Mouse (Mus musculus) c-Kit-positive CD71-positive TER-119-positive erythroid progenitor cells, embryonic 14.5 days (primary cell): ENCODE data around the gene Tmem150c.

Experiments used
- DNase-seq: peaks from one replicate; pipeline ENCODE4 v3.0.0-alpha.2; 2013; ENCODE audit warnings: low spot score

Tmem150c gene

DNA sequence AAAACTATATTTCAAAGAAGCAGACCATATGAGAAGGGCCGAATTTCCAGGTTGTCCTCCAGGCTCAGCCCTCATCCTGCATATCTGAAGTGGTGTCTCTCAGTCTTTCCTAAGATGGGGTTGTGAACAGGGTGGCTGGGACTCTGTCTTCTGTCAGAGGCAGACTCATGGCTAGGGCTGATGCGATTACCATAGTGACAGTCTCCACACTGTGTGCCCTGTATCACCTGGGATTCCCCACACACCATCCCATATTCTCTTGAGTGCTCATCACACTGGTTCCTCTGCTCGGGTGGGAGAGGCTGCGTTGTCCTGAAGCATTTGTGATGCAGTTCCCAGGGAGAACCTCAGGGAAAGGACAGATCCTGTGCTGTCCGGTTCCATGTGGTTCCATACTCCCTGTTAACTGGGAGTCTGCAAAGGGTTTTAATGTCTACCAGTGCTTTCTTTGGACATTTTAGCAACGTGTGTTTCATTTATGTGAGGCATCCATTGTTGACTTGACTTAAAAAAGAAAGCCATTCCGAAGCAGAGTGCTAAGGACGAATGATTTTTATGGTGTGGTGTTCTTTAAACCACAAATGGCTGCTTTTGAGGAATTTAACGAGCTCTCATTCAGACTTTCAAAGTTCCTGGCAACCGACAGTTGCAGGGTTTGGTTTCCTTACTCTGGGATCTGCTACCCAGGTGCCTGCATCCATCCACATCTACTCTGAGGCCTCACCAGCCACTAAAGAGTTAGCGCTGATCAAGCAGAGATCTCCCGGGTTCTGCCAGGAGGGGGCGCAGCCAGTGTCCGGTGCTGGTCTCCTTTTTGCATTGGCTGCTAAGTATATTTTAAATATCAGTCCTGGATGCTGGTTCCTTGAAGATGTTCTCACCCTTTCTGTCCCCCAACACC lies 7.2 kb upstream of the Tmem150c start:
- DNase-seq = peak; percentile 8

GRCm38 (mm10) chr5:100163368-100163767 lies 3.8 kb upstream of the Tmem150c start:
- DNase-seq = no peak

DNA sequence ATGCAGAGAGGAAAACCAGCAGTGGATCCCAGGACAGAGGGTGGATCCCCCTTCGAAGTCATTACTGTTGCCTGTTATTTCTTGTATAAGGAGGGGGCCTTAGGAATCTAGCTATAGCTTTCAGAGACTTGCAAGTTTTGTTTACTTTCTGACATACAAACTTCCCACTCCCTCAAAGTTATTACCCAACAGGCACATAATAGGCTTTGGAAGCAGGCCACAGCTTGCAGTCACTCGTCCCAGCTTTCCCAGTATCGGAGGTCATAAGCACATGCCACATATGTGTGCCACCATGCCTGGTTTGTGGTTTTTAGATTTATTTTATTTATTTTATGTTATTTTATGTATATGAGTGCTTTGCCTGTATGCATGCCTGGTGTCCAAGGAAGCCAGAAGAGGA lies 3.2 kb upstream of the Tmem150c start:
- DNase-seq = no peak

GRCm38 (mm10) chr5:100162053-100162452 lies 2.4 kb upstream of the Tmem150c start:
- DNase-seq = no peak

DNA sequence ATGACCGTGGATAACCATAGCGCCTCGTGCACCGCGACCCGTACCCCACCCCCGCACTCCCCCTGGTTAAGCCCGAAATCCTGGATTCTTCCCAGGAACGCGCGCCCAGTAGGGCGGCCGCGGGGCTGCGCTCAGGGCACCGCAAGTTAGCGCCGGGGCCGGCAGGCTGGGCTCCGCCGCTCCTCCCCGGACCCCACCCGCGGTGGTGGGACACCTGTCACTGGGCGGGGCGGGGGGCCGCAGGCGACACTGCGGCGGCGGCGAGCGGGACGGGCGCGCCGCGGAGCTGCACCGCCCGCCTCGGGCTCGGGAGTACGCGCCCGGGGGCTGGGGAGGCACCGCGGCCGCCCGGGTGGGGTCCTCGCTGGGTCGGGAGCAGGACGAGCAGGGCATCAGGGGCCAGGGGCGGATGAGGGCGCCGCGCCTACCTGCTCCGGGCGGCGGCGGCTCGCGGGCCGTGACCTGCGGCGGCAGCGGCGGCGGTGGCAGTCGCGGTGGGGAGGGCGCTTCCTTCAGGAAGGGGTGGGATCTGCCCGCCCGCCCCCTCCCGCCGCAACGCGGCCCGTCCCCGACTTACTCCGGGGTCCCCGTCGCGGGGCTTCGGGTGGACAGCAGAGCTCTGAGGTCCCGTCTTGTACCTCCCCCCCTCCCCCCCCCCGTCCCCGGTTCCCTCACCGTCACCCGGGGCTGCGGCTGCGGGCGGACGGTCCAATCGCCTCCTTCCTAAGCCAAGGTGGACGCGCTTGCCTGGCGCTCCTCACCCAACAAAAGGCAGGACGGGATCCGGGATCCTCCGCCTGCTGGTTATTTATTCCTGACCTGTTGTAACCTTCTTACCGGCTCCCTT lies 594 bp downstream of the Tmem150c start:
- no peak for DNase-seq

- no peak for DNase-seq
These were observed 1.3 kb downstream of the Tmem150c start for GRCm38 (mm10) chr5:100158301-100158700.

DNA sequence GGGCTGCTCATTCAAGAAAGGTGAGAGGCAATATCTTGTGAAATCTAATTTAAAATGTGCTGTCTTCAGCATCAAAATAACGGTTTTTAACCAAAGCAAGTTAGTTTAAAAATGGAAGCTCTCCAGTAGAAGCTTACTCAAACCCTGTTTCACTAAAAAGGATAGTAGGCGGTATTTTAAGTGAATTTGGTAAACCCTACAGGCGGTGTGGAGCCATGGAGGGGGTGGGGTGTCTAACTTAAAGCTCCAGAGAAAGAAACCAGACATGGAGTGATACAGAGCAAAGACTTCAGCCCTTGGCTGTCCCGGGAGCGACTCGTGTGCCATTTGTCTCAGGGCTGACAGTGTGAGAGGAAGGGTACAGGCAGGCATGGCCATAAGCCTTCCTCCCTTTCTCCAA lies 4.0 kb downstream of the Tmem150c start:
- DNase-seq = no peak

- DNase-seq = no peak
These were observed 9.6 kb downstream of the Tmem150c start for GRCm38 (mm10) chr5:100149967-100150366.

DNA sequence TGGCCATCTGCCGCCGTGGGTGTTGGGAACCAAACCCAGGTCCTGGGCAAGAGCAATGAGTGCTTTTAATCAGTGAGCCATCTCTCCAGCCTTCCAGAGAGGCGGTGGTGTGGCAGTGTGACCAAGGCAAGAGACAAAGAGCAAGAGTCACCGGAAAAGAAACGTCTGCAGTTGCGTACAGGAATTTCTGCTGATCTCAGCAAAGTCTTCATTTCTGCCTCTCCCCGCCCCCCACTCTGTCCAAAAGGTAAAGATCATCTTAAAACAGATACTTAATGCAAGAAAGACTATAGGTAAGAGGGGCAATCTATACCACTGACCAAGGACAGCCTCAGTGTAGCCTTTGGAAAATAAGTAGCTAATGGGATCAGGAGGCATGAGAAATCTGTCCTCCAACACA lies 14.8 kb downstream of the Tmem150c start:
- no peak for DNase-seq

GRCm38 (mm10) chr5:100127283-100127682 lies 32.3 kb downstream of the Tmem150c start:
- no peak for DNase-seq

DNA sequence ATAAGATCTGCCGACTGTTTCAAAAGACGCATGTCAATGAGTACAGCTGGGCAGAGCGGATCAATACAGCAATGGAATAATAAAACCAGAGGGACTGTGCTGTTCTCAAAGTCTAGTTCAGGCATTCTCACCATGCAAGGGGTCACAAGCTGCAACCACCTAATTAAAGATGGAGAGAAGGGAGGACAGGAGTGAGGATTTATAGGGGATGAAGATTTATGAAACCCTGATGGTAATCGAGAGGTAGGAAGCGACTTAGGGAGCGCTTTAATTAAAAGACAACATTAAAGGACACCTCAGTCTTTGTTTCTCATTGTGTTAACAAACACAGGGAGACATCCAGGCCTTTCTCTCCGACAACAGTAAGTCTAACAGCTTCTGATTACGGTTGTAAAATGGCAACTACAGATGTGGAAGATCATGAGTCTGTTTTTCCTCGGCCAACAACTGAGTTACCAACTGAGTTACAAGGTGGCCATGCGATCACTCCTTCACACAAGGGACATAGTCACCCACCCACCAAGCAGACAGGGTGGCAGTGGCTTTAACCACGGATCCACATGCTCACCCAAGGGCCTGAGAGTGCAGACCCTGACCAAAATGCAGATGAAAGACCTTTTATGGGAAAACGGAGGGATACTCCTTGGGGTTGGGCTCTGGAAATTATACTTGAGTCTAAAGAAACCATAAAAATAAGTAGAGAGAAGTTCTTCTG lies 34.0 kb downstream of the Tmem150c start:
- no peak for DNase-seq

- DNase-seq = no peak
These were observed 35.1 kb downstream of the Tmem150c start for GRCm38 (mm10) chr5:100124530-100124929.

- no peak for DNase-seq
These were observed 36.3 kb downstream of the Tmem150c start for GRCm38 (mm10) chr5:100123283-100123682.

- DNase-seq = no peak
These were observed 38.4 kb downstream of the Tmem150c start for GRCm38 (mm10) chr5:100121170-100121569.

- DNase-seq = no peak
These were observed 38.9 kb downstream of the Tmem150c start for GRCm38 (mm10) chr5:100120711-100121141.

DNA sequence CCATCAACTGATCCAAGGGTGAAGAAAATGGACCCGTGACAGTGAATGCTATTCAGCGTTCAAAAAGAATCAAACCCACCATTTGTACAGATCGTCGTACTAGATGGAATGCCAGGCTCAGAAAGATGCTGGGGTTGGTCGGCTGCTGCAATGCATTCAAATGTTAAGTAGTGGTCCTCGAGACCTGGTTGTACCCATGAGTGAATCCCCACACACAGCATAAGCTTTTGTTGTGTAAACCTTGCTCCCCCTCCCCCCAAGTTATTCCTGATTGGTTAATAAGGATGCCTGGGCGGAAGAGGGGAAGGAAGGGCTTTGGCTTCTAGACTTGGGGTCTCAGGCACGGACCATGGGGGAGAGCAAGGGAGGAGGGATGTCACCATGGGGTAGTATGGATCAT lies 40.3 kb downstream of the Tmem150c start:
- no peak for DNase-seq

DNA sequence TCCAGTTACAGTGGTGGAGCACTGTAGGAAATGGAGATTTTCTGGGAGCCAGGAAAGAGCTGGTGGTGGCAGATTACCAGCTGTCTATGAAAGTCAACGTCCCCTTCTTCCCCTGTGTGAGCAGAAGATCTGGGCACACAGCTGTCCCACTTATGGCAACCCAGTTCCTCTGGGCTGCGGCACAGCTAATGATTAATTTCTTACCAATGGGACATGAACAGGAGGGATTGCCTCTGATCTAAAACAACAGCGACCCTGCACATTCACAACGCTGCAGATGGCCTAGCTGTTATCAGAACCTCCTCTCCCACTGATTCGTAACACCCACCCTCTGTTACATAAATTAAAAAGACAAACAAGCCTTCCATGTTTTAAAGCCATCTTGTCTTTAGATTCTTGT lies 46.2 kb downstream of the Tmem150c start:
- DNase-seq = no peak

DNA sequence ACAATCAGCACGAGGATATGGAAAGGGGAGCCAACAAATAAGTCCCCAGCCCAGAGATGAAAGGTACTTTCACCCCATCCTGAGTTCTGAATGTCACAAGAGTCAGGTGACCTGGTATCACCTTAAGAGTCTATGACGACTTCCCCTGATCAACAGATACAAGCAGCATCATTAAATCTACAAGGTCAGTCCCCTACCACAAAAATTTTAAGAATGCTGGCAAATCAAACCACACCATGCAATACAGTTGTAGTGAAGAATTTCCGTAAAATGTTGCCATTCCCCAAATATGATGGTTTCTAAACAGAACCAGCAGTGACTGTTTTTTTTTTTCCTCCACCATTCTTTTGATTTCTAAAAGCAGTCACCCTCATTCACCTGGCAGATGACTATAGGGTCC lies 49.0 kb downstream of the Tmem150c start:
- DNase-seq = no peak

GRCm38 (mm10) chr5:100109543-100110282 lies 49.9 kb downstream of the Tmem150c start:
- DNase-seq = no peak

DNA sequence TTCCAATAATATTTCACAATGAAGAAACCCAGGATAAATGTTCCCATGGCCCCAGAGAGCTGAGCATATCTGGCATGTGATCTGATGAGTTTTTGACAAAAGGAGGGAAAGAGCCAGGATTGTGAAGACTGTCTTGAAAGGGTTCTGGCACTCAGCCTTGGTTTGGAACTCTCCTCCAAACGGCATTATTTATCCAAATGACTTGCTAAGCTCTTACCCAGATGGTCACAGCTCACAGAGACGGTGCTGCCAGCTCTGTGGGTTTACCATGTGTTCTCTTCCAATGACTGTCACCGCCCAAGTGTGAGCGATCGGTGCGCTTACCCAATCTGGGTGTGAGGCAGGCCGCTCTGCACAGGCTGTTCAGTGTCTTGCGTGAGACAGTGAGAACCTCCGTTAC lies 50.7 kb downstream of the Tmem150c start:
- no peak for DNase-seq

DNA sequence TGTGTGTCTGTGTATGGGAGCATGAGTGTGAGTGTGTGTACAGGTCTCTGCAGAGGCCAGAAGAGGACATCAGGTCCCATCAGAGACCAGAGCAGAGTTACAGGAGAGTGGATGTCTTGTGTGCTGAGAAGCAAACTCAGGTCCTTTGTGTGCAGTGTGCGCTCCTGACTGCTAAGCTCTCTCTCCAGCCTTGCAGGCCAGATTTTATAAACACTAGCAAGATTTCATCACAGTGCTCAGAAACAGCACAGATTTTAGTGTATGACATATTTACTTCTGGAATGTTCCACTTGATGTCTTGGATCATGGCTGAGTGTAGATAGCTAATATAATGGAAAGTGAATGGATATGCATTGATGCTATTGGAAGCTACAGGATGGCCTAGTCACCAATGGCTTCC lies 57.2 kb downstream of the Tmem150c start:
- no peak for DNase-seq

DNA sequence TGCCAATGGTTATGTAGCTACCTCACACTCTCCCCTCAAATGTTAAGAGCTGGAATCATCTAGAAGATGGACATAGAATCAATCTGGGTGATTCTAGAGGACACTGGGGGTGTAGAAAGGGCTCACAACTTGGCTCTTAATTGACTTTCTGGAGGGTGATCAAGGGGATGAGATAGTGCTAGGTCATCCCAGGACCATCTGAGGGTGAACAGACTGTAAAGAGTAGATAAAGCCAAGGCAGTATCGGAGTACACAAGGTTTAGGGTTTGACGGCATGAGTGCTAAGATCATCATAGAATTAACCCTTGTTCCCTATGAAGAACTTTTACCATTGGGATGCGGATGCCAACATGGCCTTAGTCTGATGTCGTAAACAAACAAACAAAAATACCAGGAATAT lies 61.6 kb downstream of the Tmem150c start:
- DNase-seq = no peak
